Mouse (Mus musculus): ENCODE measurements around the gene Gramd1c. TPM values are rescaled to one million over a fixed set of nuclear protein-coding genes. Genes with fewer than 3 reads are reported as not detected.

The Gramd1c gene
- 1.8 TPM for polyA plus RNA-seq (2015; fragmentation: Illumina TruSeq; extraction: RNeasy Lipid Tissue Mini Kit (QIAGEN cat#74804); ENCODE audit: insufficient read depth, low read depth, low replicate concordance)

DNA sequence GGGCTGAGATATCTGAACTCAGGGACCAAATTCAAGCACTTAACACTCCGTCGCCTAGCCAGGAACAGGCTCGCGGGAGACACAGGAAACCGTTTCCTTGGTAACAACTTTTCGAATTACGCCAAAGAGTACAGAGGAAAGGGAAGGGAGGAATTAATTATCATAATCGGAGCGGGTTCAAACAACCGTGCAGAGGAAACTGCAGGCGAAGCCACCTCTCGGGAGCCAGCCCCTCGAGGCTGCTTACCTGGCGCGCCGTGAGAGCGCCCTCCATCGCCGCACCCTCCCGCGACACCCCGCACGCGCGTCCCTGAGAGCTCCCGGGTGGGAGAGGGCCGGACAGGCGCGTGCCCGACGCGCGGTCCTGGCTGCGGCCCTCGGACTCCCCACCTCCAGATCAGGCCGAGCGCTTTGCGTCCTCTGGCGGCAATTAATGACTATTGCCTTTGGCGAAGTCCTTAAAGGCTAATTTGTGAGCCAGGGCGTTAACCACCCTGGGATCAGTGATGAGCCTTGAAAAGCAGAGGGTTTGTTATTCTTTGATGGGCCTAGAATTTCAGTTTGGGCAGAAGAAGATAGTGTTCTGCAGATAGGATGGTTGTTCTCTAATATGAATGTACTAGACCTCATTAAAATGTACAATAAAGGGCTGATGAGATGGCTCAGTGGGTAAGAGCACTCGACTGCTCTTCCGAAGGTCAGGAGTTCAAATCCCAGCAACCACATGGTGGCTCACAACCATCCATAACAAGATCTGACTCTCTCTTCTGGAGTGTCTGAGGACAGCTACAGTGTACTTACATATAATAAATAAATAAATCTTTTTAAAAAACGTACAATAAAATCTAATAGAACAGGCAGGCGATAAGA lies at the start of gene Gramd1c:
Gene Gramd1c (minus strand): TSS at position 321 of the 870 bp plus-strand sequence.

DNA sequence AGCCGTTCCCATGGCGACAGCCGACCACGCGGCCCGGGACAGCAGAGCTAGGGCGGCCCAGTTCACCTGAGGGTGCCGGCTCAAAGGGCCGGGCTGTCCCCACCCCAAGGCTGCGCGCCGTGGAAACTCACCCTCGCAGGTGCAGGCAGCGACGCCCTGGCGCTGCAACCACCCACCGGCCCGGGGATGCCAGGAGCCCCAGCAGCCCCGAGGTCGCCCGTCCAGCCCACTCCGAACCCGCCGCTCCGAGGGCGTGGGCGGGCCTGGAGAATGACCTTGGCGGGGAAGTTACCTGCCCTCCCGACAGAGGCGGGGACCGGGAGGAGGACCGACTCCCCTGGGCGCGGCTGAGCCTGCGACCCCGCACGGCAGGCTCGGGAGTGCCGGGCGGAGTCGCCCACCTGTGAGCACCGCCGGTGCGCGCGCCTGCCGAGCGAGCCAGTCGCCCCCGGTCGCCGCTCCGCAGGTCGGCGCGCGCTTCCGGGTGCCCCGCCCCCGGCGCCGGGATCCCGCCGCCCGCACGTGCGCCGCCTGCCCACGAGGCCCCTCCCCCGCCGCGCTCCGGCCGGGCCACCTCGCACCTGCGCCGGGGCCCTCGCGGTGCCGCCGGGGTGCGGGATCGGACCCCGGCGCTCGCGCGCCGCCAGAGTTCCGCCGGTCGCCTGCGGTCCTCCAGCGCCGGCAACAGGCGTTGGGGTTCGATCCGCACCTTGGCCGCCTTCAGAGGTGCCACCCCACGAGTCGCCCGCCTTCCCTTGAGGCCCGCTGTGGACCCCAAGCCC lies 83.6 kb downstream of the Gramd1c start, which contains the start of gene Zdhhc23:
Gene Zdhhc23 (minus strand): TSS at position 464 of the 782 bp plus-strand sequence.

Other genes with a start within 250 kb of the Gramd1c start
- gene Ccdc191, start 173.5 kb downstream of the Gramd1c start, polyA plus RNA-seq (2015; fragmentation: Illumina TruSeq; extraction: RNeasy Lipid Tissue Mini Kit (QIAGEN cat#74804); ENCODE audit: insufficient read depth, low read depth, low replicate concordance): 6.5 TPM
- gene Qtrt2, start 136.5 kb downstream of the Gramd1c start, polyA plus RNA-seq (2015; fragmentation: Illumina TruSeq; extraction: RNeasy Lipid Tissue Mini Kit (QIAGEN cat#74804); ENCODE audit: insufficient read depth, low read depth, low replicate concordance): 7.4 TPM
- gene Zdhhc23, start 83.6 kb downstream of the Gramd1c start, polyA plus RNA-seq (2015; fragmentation: Illumina TruSeq; extraction: RNeasy Lipid Tissue Mini Kit (QIAGEN cat#74804); ENCODE audit: insufficient read depth, low read depth, low replicate concordance): 0.98 TPM
- gene Atp6v1a, start 76.4 kb upstream of the Gramd1c start, polyA plus RNA-seq (2015; fragmentation: Illumina TruSeq; extraction: RNeasy Lipid Tissue Mini Kit (QIAGEN cat#74804); ENCODE audit: insufficient read depth, low read depth, low replicate concordance): 7.3 TPM
- 7.6 TPM for gene Naa50, start 76.5 kb upstream of the Gramd1c start, polyA plus RNA-seq (2015; fragmentation: Illumina TruSeq; extraction: RNeasy Lipid Tissue Mini Kit (QIAGEN cat#74804); ENCODE audit: insufficient read depth, low read depth, low replicate concordance)
- gene Usf3, start 109.9 kb upstream of the Gramd1c start, polyA plus RNA-seq (2015; fragmentation: Illumina TruSeq; extraction: RNeasy Lipid Tissue Mini Kit (QIAGEN cat#74804); ENCODE audit: insufficient read depth, low read depth, low replicate concordance): 2.1 TPM